Mouse (Mus musculus): Measurements from ENCODE around the gene Ccm2. TPM values are rescaled to one million over a fixed set of nuclear protein-coding genes. Genes with fewer than 3 reads are reported as not detected.

Gene Ccm2
- polyA plus RNA-seq, 1 experiment = 52.3 TPM

- no peak for TF ChIP-seq POLR2A (IDR thresholded peaks at IDR 0.05; ENCODE audit: borderline replicate concordance, control insufficient read depth, low read depth, low read length)
- TF ChIP-seq CTCF (IDR thresholded peaks at IDR 0.05; ENCODE audit: control insufficient read depth, insufficient read depth, low read length) = no peak
These were observed 19.2 kb upstream of the Ccm2 start for GRCm38 (mm10) chr11:6527256-6528185.

GRCm38 (mm10) chr11:6528186-6529006, 18.3 kb upstream of the Ccm2 start:
- Histone ChIP-seq H3K4me1 (ENCODE audit: control insufficient read depth, insufficient read depth, low read length) (no peaks in the 10 kb centered on the region; the same call in 1 of the 2 replicates), H3K4me3 (replicated peaks; ENCODE audit: control insufficient read depth, low read depth, low read length) (peak overlapping the region; percentile 81), H3K27ac (ENCODE audit: control insufficient read depth, insufficient read depth, low read depth, low read length, poor library complexity) (peak overlapping the region; percentile 51)
- TF ChIP-seq CTCF (IDR thresholded peaks at IDR 0.05; ENCODE audit: control insufficient read depth, insufficient read depth, low read length) (peak; percentile 68), POLR2A (IDR thresholded peaks at IDR 0.05; ENCODE audit: borderline replicate concordance, control insufficient read depth, low read depth, low read length) (peak; percentile 87; the same call in 1 of the 2 replicates)
- WGBS = under 1% methylated on average over 51 of the region's 51 CpGs

More at GRCm38 (mm10) chr11:6527256-6528185, 19.2 kb upstream of the Ccm2 start:
- WGBS = 3% methylated on average over 10 of the region's 10 CpGs
- Histone ChIP-seq H3K27ac (ENCODE audit: control insufficient read depth, insufficient read depth, low read depth, low read length, poor library complexity) (no peak overlapping the region), H3K4me3 (replicated peaks; ENCODE audit: control insufficient read depth, low read depth, low read length) (peak overlapping the region; percentile 81), H3K4me1 (ENCODE audit: control insufficient read depth, insufficient read depth, low read length) (no peaks in the 10 kb centered on the region; the same call in 1 of the 2 replicates)

GRCm38 (mm10) chr11:6529961-6530360, 16.7 kb upstream of the Ccm2 start:
- TF ChIP-seq CTCF (IDR thresholded peaks at IDR 0.05; ENCODE audit: control insufficient read depth, insufficient read depth, low read length) (no peak), POLR2A (IDR thresholded peaks at IDR 0.05; ENCODE audit: borderline replicate concordance, control insufficient read depth, low read depth, low read length) (no peak)
- no peak overlapping the region for H3K27ac ChIP-seq (ENCODE audit: control insufficient read depth, insufficient read depth, low read depth, low read length, poor library complexity)
- H3K4me1 ChIP-seq (ENCODE audit: control insufficient read depth, insufficient read depth, low read length) = no peaks in the 10 kb centered on the region; the same call in 1 of the 2 replicates
- H3K4me3 ChIP-seq (replicated peaks; ENCODE audit: control insufficient read depth, low read depth, low read length) = no peak overlapping the region
- 85% methylated on average over 8 of the region's 8 CpGs for WGBS

DNA sequence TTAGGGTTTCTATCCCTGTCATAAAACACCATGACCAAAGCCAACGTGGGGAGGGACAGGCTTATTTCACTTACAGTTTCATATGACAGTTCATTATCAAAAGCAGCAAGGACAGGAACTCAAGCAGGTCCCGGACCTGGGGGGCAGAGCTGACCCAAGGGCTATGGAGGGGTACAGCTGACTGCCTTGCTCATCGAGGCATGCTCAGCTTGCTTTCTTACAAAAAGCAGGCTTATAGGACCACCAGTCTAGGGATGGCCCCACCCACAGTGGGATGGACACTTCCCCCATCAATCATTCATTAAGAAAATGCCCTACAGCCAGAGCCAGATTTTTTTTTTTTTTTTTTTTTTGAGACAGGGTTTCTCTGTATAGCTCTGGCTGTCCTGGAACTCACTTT, 15.9 kb upstream of the Ccm2 start:
- WGBS = 75% methylated on average over 3 of the region's 3 CpGs
- TF ChIP-seq CTCF (IDR thresholded peaks at IDR 0.05; ENCODE audit: control insufficient read depth, insufficient read depth, low read length) (no peak), POLR2A (IDR thresholded peaks at IDR 0.05; ENCODE audit: borderline replicate concordance, control insufficient read depth, low read depth, low read length) (no peak)

GRCm38 (mm10) chr11:6544683-6545082, 2.0 kb upstream of the Ccm2 start:
- TF ChIP-seq CTCF (IDR thresholded peaks at IDR 0.05; ENCODE audit: control insufficient read depth, insufficient read depth, low read length) (no peak), POLR2A (IDR thresholded peaks at IDR 0.05; ENCODE audit: borderline replicate concordance, control insufficient read depth, low read depth, low read length) (no peak)
- H3K4me1 ChIP-seq (ENCODE audit: control insufficient read depth, insufficient read depth, low read length) = no peaks in the 10 kb centered on the region; the same call in 1 of the 2 replicates
- H3K4me3 ChIP-seq (replicated peaks; ENCODE audit: control insufficient read depth, low read depth, low read length) = no peak overlapping the region
- H3K27ac ChIP-seq (ENCODE audit: control insufficient read depth, insufficient read depth, low read depth, low read length, poor library complexity) = no peak overlapping the region
- WGBS = 75% methylated on average over 3 of the region's 3 CpGs

More for the DNA sequence above, 15.9 kb upstream of the Ccm2 start:
- H3K4me1 ChIP-seq (ENCODE audit: control insufficient read depth, insufficient read depth, low read length) = no peaks in the 10 kb centered on the region; the same call in 1 of the 2 replicates
- no peak overlapping the region for H3K27ac ChIP-seq (ENCODE audit: control insufficient read depth, insufficient read depth, low read depth, low read length, poor library complexity)
- H3K4me3 ChIP-seq (replicated peaks; ENCODE audit: control insufficient read depth, low read depth, low read length) = no peak overlapping the region

GRCm38 (mm10) chr11:6545186-6545856, 1.4 kb upstream of the Ccm2 start:
- H3K4me1 ChIP-seq (ENCODE audit: control insufficient read depth, insufficient read depth, low read length) = no peaks in the 10 kb centered on the region; the same call in 1 of the 2 replicates
- no peak overlapping the region for H3K27ac ChIP-seq (ENCODE audit: control insufficient read depth, insufficient read depth, low read depth, low read length, poor library complexity)
- no peak for TF ChIP-seq CTCF (IDR thresholded peaks at IDR 0.05; ENCODE audit: control insufficient read depth, insufficient read depth, low read length)
- no peak for TF ChIP-seq POLR2A (IDR thresholded peaks at IDR 0.05; ENCODE audit: borderline replicate concordance, control insufficient read depth, low read depth, low read length)
- 87% methylated on average over 4 of the region's 4 CpGs for WGBS
- H3K4me3 ChIP-seq (replicated peaks; ENCODE audit: control insufficient read depth, low read depth, low read length) = no peak overlapping the region

DNA sequence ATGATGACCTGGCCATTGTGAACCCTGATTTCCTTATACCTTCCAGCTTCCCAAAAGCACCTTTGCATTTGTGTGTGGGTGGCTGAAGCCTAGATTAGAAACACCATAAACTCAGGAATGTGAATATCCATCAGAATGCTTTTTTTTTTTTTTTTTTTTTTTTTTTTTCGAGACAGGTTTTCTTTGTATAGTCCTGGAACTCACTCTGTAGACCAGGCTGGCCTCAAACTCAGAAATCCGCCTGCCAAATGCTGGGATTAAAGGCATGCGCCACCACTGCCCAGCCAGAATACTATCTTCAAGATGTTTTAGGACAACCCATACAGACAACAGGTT, 862 bp upstream of the Ccm2 start:
- 18% methylated on average over 3 of the region's 3 CpGs for WGBS

More for the DNA sequence above, 862 bp upstream of the Ccm2 start:
- no peaks in the 10 kb centered on the region; the same call in 1 of the 2 replicates for H3K4me1 ChIP-seq (ENCODE audit: control insufficient read depth, insufficient read depth, low read length)
- peak overlapping the region; percentile 71 for H3K4me3 ChIP-seq (replicated peaks; ENCODE audit: control insufficient read depth, low read depth, low read length)
- peak overlapping the region; percentile 93; the same call in 1 of the 2 replicates for H3K27ac ChIP-seq (ENCODE audit: control insufficient read depth, insufficient read depth, low read depth, low read length, poor library complexity)
- TF ChIP-seq CTCF (IDR thresholded peaks at IDR 0.05; ENCODE audit: control insufficient read depth, insufficient read depth, low read length) (no peak), POLR2A (IDR thresholded peaks at IDR 0.05; ENCODE audit: borderline replicate concordance, control insufficient read depth, low read depth, low read length) (no peak)
